Mouse (Mus musculus) liver, embryonic 14.5 days (tissue): ENCODE data around the gene Trim11.

Source experiments
- CTCF ChIP-seq: IDR thresholded peaks from 2 replicates; pipeline ENCODE4 v1.5.1; 2016; ENCODE audit warnings: antibody characterized with exemption, low read depth, control low read depth
- EP300 ChIP-seq: IDR thresholded peaks from 2 replicates; pipeline ENCODE4 v1.6.1; 2016; ENCODE audit warnings: antibody characterized with exemption, low read depth

DNA sequence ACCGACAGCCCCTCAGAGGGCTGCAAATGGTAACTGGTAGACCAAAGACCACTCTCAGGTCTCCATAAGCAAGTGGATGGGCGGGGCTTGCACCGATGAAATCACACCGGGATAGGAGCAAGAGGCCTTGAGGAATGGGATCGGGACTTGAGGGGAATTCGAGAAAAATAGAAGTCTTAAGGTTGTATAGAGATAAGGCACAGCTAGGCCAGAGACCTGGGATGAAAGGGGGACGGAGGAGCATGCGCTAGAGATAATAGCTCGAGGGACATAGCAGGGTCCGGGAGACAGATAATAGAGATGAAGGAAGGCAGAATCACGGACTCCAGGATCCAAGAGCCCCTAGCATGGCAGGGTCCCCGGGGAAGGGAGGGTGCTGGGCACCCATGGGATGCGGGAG, 40.0 kb upstream of the Trim11 start:
- no peak for TF ChIP-seq CTCF
- no peak for TF ChIP-seq EP300
